Mouse (Mus musculus) neural tube, embryonic 15.5 days (tissue): ENCODE results near the gene Sdc4. TPM values are rescaled to one million over a fixed set of nuclear protein-coding genes. Genes with fewer than 3 reads are reported as not detected.

Experiments
- ATAC-seq: fragments of 200-750 bp; cut with Nextera tagmentation; 2 replicates; pipeline ENCODE4 v1.8.0; 2017; ENCODE audit warnings: mild to moderate bottlenecking, moderate TSS enrichment, moderate library complexity; ENCODE audit not compliant: low FRiP score
- H3K27ac ChIP-seq: fragments of 300-500 bp; sonication (generic); replicated peaks from 2 replicates; pipeline ENCODE4 v1.5.1; 2015; ENCODE audit warnings: mild to moderate bottlenecking, inconsistent platforms
- H3K27me3 ChIP-seq: fragments of 300-500 bp; sonication (generic); replicated peaks from 2 replicates; pipeline ENCODE4 v1.6.1; 2015; ENCODE audit warnings: inconsistent platforms
- H3K36me3 ChIP-seq: fragments of 300-500 bp; sonication (generic); 2 replicates; pipeline ENCODE4 v1.6.1; 2015; ENCODE audit warnings: inconsistent platforms
- H3K4me1 ChIP-seq: fragments of 300-500 bp; sonication (generic); 2 replicates; pipeline ENCODE4 v1.6.1; 2015; ENCODE audit warnings: inconsistent platforms
- H3K4me2 ChIP-seq: fragments of 300-500 bp; sonication (generic); 2 replicates; pipeline ENCODE4 v1.6.1; 2015; ENCODE audit warnings: inconsistent platforms, mild to moderate bottlenecking, moderate library complexity
- H3K4me3 ChIP-seq: fragments of 300-500 bp; sonication (generic); replicated peaks from 2 replicates; pipeline ENCODE4 v1.5.1; 2015; ENCODE audit warnings: mild to moderate bottlenecking, inconsistent platforms
- H3K9ac ChIP-seq: fragments of 300-500 bp; sonication (generic); replicated peaks from 2 replicates; pipeline ENCODE4 v1.6.1; 2015; ENCODE audit warnings: mild to moderate bottlenecking, inconsistent platforms
- H3K9me3 ChIP-seq: fragments of 300-500 bp; sonication (generic); replicated peaks from 2 replicates; pipeline ENCODE4 v1.6.1; 2016; ENCODE audit warnings: inconsistent platforms
- WGBS: fragments of 180-500 bp; shearing (Covaris S2); methylation state at CpG from one replicate; pipeline ENCODE4 v1.1.7; 2015; ENCODE audit warnings: mixed read lengths; 5-methylcytosine and 5-hydroxymethylcytosine counted together
- polyA plus RNA-seq: library from polyadenylated mRNA; unstranded; fragments of >200 nt; fragmentation: Nextera tagmentation; extraction: Ambion mirVana; gene quantifications from 2 replicates; pipeline ENCODE4 v1.2.1, GENCODE M21; 2015

Sdc4 gene
- polyA plus RNA-seq = 9.0 and 26.2 TPM in 2 replicates

DNA sequence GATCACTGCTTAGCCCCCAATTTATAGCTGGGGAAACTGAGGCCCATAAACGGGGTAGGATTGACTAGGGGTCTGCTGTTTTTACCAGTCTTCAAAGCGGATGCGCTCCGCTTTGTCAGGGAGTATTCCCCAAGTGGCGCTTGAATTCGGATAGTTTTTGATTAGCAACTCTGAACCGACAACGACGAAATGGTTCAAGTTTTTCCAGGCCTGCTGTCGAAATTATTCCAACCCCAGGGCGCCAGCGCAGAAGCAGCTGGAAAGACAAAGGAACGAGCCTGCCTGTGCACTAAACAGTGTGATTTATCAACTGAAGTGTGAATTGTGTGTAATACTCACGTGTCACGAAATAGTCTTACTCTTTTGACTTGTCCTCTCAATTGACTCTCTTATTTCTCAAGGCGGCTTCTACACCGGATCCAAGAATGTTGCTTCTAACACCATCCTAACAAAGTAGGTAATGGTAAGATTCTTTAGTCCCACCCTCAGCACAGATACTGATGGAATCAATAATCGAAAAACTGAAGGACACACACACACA is at the start of gene Sdc4:
Gene Sdc4, minus strand, starts transcription at position 428 of the 541 bp plus-strand sequence.
- Histone ChIP-seq H3K36me3 (no peaks in the 10 kb centered on the region), H3K27ac (peak within 1 kb of the TSS; percentile 60; the same call in 1 of the 2 replicates), H3K27me3 (peaks cover 21% of the 10 kb centered on the region), H3K4me2 (peak within 1 kb of the TSS; percentile 98), H3K9ac (peak within 1 kb of the TSS; percentile 61), H3K4me3 (peak within 1 kb of the TSS; percentile 53), H3K9me3 (no peaks in the 10 kb centered on the region), H3K4me1 (peaks cover 26% of the 10 kb centered on the region)
- 0 out of 2 replicates have a peak, but pooled peaks have one; percentile 17 for ATAC-seq
- 7% methylated on average over 18 of the region's 18 CpGs for WGBS

DNA sequence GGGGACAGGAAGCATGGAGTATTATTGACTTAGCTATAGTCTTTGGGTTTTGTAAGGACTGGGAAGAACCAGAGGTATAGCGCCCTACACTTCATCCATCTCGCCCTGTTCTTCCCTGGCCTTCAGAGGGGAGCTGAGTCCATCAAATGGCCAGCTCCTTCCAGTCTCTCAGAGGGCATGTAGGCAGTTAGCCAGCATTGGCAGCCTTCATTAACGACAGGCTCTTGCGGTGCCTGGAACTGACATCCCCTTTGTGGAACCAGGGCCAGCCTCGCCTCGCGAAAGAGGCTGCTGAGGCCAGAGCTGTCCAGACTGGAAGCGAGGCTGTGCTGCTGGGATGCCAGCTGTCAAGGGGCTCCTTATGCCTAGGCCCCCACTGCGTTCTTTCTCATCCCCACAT is 44.1 kb upstream of the Sdc4 start:
- no peak overlapping the region for H3K9ac ChIP-seq
- 0 out of 2 replicates have a peak, but pooled peaks cover 6% of the 10 kb centered on the region for H3K27me3 ChIP-seq
- no peak overlapping the region for H3K27ac ChIP-seq
- H3K9me3 ChIP-seq = no peaks in the 10 kb centered on the region
- H3K4me1 ChIP-seq = peaks cover 19% of the 10 kb centered on the region
- H3K36me3 ChIP-seq = peaks cover 17% of the 10 kb centered on the region
- H3K4me2 ChIP-seq = peak overlapping the region; percentile 100; the same call in 1 of the 2 replicates
- H3K4me3 ChIP-seq = 0 out of 2 replicates have a peak overlapping the region, but pooled peaks have one; percentile 72
- 64% methylated on average over 9 of the region's 9 CpGs for WGBS
- no peak for ATAC-seq

DNA sequence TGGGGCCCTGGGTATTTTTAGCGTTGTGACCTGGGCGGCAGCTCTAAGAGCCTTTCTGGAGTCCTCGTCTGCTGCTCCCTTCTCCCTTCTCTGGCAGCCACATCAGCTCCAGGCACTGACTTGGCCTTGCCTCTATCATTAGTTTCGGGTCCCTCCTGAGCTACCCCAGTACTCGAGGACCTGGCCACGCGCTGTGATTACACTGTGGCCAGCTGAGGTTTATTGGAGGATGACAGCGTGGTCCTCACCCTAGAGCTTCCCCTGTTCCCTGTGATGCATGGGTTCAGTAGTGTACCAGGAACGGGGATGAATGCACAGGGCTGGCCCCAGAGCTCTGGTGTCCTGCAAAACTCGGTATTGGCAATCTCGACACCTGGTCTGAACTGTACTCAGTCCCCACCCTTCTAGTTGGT is 43.4 kb upstream of the Sdc4 start:
- ATAC-seq = peak; percentile 21
- H3K27ac ChIP-seq = peak overlapping the region; percentile 45

DNA sequence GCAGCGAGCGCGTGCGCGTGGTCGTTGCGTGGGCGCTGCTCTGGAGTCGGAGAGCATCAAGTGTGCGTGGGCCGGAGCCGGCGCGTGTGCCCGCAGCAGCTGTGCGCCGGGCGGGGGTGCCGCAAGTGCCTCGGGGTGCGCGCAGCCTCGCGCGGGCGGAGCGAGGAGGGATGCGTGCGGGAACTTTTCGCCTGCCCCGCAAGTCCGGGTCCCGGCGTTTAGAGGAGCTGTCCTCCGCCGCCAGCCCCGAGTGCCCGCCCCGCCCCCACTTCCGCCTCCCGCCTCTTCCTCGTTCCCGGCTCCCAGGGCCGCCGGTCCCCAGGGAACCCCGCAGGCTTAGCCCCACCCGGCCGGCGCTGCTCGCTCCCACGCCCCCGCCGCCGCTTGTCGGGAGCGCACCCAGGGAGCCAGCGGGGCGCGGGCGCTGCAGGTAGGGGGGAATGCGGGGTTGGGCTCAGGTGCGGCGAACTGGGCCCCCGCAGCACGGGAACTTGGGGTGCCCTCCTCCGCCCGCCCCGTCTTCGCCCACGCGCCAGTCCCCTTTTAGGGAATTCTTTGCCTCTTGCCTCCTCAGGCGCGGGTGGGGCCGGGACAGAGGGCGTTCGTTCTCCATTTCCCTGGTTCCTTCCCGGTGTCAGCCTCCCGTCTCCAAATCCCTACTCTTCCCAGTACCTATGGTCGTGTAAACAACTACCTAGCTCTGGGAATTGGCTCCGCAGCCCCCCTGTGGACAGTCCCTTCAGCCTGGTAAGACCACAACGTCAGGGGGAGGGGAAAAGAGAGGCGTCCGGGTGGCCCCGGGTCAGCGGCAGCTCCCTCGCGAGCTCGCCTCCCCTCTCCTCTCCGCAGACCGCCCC is 42.8 kb upstream of the Sdc4 start:
- whole genome bisulfite sequencing = under 1% methylated on average over 87 of the region's 90 CpGs
- peak overlapping the region; percentile 45 for H3K27ac ChIP-seq

More for the DNA sequence above, 43.4 kb upstream of the Sdc4 start:
- Histone ChIP-seq H3K9me3 (no peaks in the 10 kb centered on the region), H3K9ac (peak overlapping the region; percentile 73), H3K36me3 (peaks cover 17% of the 10 kb centered on the region), H3K4me1 (peaks cover 19% of the 10 kb centered on the region), H3K4me3 (peak overlapping the region; percentile 72), H3K4me2 (peak overlapping the region; percentile 100), H3K27me3 (0 out of 2 replicates have a peak, but pooled peaks cover 6% of the 10 kb centered on the region)
- 9% methylated on average over 11 of the region's 11 CpGs for WGBS

DNA sequence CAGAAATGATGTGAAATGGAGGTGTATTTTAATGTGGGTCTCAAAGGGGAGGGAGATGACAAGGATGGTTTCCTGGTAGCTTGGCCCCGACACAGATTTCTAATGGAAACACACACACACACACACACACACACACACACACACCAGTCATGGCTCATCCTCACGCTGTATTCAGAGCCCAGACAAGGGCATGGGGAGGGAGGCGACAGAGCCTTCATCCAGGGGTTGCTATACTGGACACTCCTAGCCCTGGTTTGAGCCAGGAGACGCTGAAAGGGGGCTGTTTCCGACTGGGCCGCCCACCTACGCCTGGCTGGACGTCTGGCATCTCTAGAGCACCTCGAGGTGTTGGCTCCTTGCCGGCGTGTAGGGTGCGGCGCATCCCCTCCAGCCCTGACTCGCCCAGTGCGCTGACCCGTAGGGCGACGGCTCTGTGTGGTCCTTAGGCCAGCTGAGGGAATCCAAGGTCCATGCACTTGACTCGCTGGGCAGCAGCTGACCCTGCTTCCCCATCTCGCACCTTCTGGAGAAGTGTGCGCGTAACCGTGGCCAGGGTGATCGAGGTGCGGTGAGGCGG is 42.1 kb upstream of the Sdc4 start, which contains the start of gene Dbndd2:
Gene Dbndd2, plus strand, starts transcription at position 426 of the 577 bp plus-strand sequence.
- H3K27ac ChIP-seq = peak within 1 kb of the TSS; percentile 45
- ATAC-seq = peak; percentile 60

More for the DNA sequence above, 42.8 kb upstream of the Sdc4 start:
- peak; percentile 74 for ATAC-seq
- Histone ChIP-seq H3K9ac (peak overlapping the region; percentile 73), H3K9me3 (no peaks in the 10 kb centered on the region), H3K4me2 (peak overlapping the region; percentile 100), H3K27me3 (0 out of 2 replicates have a peak, but pooled peaks cover 6% of the 10 kb centered on the region), H3K4me1 (peaks cover 19% of the 10 kb centered on the region), H3K4me3 (peak overlapping the region; percentile 72), H3K36me3 (peaks cover 17% of the 10 kb centered on the region)

DNA sequence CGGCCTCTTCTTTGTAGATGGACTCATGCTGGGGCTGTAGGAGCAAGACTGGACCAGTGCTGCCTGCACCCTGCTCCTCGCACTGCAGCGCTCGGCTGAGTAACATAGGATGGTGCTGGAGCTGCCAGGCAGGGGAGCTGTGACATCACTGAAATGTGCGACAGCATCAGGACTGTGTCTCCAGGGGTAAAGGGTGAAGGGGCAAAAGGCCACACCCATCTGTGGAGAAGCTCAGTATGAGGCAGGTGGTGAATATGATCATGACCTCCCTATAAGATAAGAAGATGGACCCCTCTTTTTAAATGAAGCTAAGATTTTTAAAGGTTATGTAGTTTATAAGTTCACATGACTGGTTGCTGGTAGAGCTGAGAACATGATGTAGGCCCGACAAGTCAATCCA is 29.9 kb upstream of the Sdc4 start, which contains the start of gene Trp53tg5:
Gene Trp53tg5, minus strand, starts transcription at position 101 of the 400 bp plus-strand sequence.
- no peak within 1 kb of the TSS for H3K27ac ChIP-seq
- ATAC-seq = no peak
- no peak within 1 kb of the TSS for H3K4me3 ChIP-seq
- no peak within 1 kb of the TSS for H3K9ac ChIP-seq
- WGBS = 84% methylated on average over 6 of the region's 6 CpGs
- peaks cover 56% of the 10 kb centered on the region for H3K36me3 ChIP-seq
- no peaks in the 10 kb centered on the region for H3K4me1 ChIP-seq
- no peaks in the 10 kb centered on the region for H3K27me3 ChIP-seq
- no peaks in the 10 kb centered on the region for H3K9me3 ChIP-seq
- no peak within 1 kb of the TSS for H3K4me2 ChIP-seq

More for the DNA sequence above, 42.1 kb upstream of the Sdc4 start, which contains the start of gene Dbndd2:
- peaks cover 14% of the 10 kb centered on the region for H3K36me3 ChIP-seq
- H3K4me2 ChIP-seq = peak within 1 kb of the TSS; percentile 100
- peak within 1 kb of the TSS; percentile 72 for H3K4me3 ChIP-seq
- 3% methylated on average over 26 of the region's 26 CpGs for WGBS
- H3K9me3 ChIP-seq = no peaks in the 10 kb centered on the region
- 0 out of 2 replicates have a peak, but pooled peaks cover 6% of the 10 kb centered on the region for H3K27me3 ChIP-seq
- peak within 1 kb of the TSS; percentile 73 for H3K9ac ChIP-seq
- peaks cover 19% of the 10 kb centered on the region for H3K4me1 ChIP-seq

DNA sequence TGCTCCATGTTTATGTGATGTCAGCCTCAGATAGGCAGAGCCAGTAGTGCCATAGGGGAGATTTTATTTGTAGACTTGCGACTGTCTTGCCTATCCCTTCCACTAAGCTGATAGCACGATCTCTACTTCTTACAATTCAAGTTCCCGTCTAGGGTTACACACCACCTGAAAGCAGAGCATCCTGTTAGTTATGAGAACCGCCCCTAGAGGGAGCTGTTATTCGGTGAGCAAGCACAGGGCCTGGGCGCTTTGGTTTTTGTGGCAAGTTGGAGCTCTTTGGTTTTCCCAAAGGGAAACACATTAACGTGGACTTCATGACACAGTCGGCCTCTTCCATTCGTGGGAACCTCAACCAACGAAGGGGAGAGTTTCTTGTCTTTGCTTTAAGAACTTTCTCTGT is 26.6 kb upstream of the Sdc4 start:
- 35% methylated on average over 10 of the region's 10 CpGs for WGBS
- Histone ChIP-seq H3K36me3 (peaks cover 61% of the 10 kb centered on the region), H3K27ac (no peak overlapping the region), H3K4me1 (no peaks in the 10 kb centered on the region), H3K4me3 (no peak overlapping the region), H3K27me3 (no peaks in the 10 kb centered on the region), H3K9me3 (no peaks in the 10 kb centered on the region), H3K4me2 (no peak overlapping the region), H3K9ac (no peak overlapping the region)
- no peak for ATAC-seq

DNA sequence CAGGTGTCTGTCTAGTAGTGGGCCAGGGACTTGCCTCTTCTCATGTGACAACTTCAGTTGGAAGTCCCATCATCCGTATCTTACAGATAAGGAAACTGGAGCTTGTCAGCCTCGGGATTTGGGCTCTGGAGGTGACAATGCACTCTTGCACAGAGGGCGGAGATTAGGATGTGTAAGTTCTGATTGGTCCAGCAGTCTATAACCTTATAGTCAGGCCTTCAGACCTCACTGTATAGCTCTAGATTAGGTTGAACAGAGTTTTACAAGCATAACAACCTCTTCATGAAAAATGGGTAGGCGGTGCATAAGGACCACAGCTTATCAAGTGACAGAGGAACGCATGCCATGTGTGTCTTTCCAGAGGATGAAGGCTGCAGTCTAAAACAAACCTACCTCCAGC is 23.1 kb upstream of the Sdc4 start:
- Histone ChIP-seq H3K27ac (no peak overlapping the region), H3K9ac (no peak overlapping the region), H3K4me2 (no peak overlapping the region), H3K9me3 (no peaks in the 10 kb centered on the region), H3K27me3 (no peaks in the 10 kb centered on the region), H3K36me3 (peaks cover 63% of the 10 kb centered on the region), H3K4me1 (peaks cover 13% of the 10 kb centered on the region), H3K4me3 (no peak overlapping the region)
- 88% methylated on average over 5 of the region's 5 CpGs for WGBS
- ATAC-seq = no peak

DNA sequence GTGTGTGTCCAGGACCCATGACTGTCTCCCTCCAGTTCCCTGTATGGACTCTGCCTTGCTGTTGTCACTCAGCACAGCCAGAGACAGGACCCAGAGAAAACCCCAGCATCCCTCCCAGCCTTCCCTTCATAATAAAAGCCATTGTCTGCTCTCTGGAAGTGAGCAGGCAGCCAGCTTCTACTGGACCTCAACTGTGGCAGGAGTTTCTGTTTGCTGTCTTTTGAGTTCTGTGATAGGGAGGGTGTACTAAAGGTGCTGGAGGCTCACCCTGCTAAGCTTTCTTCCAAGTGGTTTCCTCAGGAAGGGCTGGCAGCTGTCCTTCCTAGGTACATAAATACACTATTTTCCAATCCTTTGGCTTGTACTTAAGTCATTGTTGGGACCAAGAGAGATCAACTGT is 21.5 kb upstream of the Sdc4 start:
- no peak overlapping the region for H3K9ac ChIP-seq
- H3K9me3 ChIP-seq = no peaks in the 10 kb centered on the region
- no peaks in the 10 kb centered on the region for H3K27me3 ChIP-seq
- no peak overlapping the region for H3K4me2 ChIP-seq
- no peak overlapping the region for H3K27ac ChIP-seq
- H3K36me3 ChIP-seq = peaks cover 60% of the 10 kb centered on the region
- peaks cover 16% of the 10 kb centered on the region for H3K4me1 ChIP-seq
- no peak overlapping the region for H3K4me3 ChIP-seq
- ATAC-seq = no peak

DNA sequence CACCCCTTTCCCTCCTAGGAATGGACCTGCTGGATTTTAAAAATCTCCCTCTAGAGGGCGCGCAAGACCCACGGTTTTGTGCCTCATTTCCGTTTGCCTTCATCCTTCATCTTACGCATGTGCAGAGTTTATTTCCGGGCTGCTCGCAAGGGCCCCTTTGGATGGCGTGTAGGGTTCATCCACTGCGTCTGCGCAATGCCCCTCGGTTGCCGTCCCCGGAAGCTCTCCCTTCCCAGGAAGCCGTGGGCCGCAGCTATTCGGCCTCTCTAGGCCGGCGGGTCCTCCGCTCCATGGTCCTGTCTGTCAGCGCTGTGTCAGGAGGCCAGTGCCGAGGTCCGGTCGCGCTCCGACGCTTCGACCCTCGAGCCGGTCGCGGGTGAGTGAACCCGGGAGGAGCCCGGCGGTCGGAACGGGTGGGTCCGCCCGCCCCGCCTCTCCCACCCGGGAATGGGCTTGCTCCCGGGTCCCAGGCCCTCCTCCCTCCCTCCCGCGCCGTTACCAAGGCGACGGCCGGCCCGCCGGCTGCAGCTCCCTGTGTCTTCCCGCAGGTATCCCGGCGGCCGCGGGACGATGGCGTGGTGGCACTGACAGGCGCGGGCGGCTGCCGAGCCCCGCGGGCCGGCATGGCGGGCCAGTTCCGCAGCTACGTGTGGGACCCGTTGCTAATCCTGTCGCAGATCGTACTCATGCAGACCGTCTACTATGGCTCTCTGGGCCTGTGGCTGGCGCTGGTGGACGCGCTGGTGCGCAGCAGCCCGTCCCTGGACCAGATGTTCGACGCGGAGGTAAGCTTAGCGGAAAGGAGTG is 17.3 kb upstream of the Sdc4 start, which contains the start of gene Gm20458:
Gene Gm20458, plus strand, starts transcription at position 223 of the 807 bp plus-strand sequence.
- H3K27ac ChIP-seq = peak within 1 kb of the TSS; percentile 92
- H3K4me1 ChIP-seq = peaks cover 23% of the 10 kb centered on the region
- H3K9ac ChIP-seq = peak within 1 kb of the TSS; percentile 78
- peaks cover 29% of the 10 kb centered on the region for H3K36me3 ChIP-seq
- peak within 1 kb of the TSS; percentile 88 for H3K4me3 ChIP-seq
- peak; percentile 99 for ATAC-seq
- H3K4me2 ChIP-seq = peak within 1 kb of the TSS; percentile 73
- under 1% methylated on average over 71 of the region's 79 CpGs for WGBS
- H3K27me3 ChIP-seq = no peaks in the 10 kb centered on the region
- no peaks in the 10 kb centered on the region for H3K9me3 ChIP-seq
